Mouse (Mus musculus): ENCODE measurements around the gene Mertk.

GRCm38 (mm10) chr2:128842437-128842836 lies 143.7 kb downstream of the Mertk start:
- TF ChIP-seq GATA1 (IDR thresholded peaks at IDR 0.05; ENCODE audit: borderline replicate concordance, low read length): no peak
- no peak for TF ChIP-seq FLI1 (IDR thresholded peaks at IDR 0.05; ENCODE audit: low read length)

Data from megakaryocyte, embryonic 14.5 days (primary cell).